Mouse (Mus musculus) ZHBTc4 (cell line): ENCODE results near the gene Adipor2.
A peak's percentile ranks its signal among the peaks of the same experiment; 100 is the strongest.
"Not testable (repeated sequence)": the region's sequence is repeated elsewhere in the genome, so short reads cannot be mapped to it uniquely, and the experiment has no call there.

ENCODE experiments used
- DNase-seq: peaks from one replicate; pipeline ENCODE4 v3.0.0-alpha.2; 2011; ENCODE audit warnings: low read depth, low spot score

The Adipor2 gene

DNA sequence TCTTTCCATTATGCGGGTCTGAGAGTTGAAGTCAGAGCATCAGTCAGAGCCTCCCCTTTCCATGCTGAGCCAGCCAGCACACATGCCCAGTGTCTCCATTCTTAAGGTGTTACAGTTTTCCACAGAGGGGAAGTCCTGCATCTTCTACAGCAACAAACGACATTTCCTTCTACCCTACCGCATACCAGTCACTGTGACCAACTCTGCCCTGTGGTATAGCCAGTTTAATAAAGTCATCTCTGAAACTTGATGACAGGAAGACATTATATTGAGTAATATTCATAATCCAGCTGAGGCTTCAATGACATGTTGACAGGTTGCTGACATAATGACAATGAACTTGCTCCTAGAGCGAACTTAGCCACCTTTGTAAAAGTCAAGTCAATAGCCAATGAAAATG lies 26.8 kb downstream of the Adipor2 start:
- no peak for DNase-seq

DNA sequence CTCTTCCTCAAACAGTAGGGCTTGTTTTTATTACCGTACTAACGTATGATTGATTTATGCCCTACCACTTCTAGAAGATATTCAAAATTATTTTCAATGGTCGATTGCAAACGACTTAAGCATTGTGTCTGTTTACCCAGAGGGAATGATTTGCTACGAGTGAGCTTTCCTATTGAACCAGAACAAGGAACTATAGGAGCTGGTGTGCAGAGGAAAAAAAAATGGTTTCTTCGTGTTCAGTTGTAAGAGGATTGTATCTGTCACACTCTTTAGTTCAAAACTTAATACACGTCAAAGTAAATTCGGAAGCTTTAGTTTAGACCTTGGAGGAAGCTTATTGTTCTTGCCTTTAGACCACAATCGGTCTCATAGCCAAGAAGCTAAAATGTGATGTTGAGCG lies 28.4 kb downstream of the Adipor2 start:
- DNase-seq = no peak

DNA sequence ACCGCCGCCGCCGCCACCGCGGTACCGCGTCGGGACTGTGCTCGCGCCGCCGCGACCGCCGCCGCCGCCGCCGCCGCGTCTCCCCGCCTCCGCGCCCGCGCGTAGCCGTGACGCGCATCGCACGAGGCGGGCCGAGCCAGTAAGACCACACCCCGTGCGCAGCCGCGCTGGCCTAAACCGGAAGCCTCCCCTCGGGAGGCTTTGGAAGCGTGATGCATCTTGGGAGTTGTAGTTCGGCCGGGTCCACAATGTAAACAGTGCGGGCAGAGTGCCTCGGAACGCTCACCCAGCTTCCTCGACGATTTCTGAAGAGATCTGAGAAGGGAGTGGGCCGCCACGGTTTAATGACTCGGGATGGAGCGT lies 28.9 kb downstream of the Adipor2 start:
- DNase-seq = peak; percentile 99

DNA sequence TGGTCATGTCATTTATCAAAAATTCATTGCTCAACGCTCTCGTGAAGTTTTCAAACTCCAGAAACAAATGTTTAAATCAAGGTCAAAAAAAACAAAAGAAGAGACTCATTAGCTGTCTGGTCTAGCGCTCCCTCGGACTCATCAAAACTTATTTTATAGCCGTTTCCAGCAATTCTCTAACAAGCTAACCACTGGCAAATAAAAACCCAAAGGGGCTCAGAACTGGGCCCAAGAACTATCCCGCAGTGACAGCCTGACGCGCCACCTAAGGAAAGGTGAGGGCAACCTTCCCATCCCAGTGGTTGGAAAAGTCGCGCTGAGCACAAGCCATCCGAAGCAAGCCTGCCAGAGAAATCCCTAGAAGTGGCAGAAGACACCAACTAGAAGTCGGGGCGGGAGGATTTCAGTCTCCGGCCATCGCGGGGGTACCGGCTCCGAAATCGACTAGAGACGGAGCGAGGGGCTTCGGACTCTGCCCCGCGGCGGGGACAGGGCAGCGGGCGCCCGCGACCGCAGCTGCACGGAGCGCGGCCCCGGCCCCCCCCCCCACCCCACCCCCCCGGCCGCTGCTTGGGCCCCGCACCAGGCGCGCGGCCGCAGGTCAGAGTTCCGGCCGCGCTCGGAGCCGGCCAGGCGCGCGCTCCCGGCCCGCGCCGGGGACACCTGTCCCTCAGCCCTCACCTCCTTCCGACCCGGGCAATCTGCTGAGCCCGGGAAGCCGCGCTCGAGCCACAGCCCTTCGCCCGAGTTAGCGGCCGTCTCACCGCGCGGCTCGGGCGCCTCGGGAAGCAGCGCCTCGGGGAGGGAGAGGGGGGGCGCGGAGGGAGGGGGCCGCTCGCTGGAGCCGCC lies 29.5 kb downstream of the Adipor2 start:
- peak; percentile 66 for DNase-seq

DNA sequence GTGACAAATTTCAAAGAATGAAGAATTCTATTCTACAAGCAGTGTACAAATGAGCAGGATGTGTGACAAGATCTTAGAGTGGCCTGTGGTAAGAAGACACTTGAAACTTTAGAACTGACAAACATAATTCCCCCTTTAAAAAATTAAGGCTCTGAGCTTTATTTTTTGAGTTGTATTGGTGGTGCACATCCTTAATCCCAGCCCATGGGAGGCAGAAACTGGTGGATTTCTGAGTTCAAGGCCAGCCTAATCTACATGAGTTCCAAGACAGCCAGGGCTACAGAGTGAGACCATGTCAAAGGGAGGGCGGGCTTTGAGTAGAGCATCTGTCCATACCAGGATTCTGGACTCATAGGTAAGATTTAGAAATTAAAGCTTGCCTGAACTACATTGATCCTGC lies 30.7 kb downstream of the Adipor2 start:
- DNase-seq = no peak

DNA sequence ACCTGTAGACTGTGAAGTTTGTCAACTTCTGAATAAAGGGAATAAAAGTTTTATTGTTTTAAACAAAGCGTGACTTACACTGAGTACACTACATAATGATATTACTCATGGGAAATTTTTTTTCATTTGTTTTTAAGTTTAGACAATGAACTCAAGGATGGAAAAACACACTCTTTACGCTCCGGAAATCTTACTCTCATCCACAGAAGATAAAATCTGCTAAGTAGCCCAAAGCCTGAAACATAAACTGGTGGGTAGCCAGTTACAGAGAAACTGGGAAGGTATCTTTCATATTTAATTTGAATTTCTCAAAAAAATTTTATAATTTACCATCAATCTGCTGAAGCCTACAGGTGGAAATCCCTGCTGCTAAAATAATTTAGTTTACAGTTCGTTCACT lies 31.1 kb downstream of the Adipor2 start:
- no peak for DNase-seq

DNA sequence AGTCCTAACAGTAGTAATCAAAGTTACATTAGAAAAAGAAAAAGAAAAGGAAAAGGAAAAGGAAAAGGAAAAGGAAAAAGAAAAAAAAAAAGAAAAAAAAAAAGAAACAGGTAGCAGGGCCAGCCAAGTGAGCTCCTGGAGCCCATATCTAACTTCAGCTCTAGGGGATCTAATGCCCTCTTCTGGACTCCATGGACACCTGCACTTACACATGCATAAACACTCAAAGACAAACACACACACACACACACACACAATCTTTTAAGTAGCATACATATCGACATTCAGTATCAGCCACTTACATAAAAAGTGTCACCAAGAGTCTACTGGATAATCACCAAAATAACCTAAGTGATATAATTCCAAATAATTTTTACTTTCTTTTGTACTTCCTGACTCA lies 31.8 kb downstream of the Adipor2 start:
- no peak for DNase-seq

DNA sequence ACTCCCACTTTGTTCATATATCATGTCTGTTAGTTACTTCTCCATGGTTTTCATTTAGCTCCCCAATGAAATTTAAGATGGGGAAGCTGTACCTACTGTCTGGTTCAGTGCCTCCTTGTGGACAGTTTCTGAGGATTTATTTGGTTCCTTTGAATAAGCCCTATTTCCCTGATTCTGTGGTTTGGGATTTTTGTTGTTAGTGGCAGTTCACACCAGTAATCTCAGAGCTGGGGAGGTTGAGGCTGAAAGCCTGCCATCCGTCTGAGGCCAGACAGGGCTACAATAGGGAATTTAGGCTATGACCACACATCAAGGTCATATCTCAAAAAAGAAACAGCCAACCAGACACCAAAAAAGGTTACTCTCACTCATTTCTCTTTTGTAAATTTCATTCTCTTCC lies 38.9 kb downstream of the Adipor2 start:
- no peak for DNase-seq

DNA sequence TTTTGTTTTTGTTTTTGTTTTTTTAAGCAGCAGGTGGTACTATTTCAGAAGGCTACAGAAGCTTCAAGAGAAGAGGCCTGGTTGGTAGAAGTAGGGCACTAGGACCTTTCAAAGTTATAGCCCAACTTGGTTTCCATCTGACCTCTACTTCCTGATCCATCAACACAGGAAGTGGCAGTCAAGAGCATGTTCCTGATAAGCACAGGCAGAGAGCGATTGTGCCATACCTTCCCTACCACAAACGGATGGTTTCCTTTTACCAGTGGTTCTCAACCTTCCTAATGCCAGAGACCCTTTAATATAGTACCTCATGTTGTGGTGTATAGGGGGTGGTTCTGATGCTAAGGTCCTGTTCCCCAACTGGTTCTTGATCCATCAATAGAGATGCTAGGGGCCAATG lies 39.9 kb downstream of the Adipor2 start:
- DNase-seq = no peak

DNA sequence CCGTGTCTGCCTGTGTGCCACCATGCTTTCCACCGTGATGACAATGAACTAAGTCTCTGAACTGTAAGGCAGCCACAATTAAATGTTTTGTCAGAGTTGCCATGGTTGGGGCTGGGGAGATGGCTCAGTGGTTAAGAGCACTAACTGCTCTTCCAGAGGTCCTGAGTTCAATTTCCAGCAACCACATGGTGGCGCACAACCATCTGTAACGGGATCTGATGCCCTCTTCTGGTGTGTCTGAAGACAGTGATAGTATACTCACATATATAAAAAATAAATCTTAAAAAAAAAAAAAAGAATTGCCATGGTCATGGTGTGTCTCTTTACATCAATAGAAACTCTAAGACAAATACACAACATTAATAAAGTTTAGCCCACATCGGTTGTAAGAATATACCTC lies 42.5 kb downstream of the Adipor2 start:
- no peak for DNase-seq

DNA sequence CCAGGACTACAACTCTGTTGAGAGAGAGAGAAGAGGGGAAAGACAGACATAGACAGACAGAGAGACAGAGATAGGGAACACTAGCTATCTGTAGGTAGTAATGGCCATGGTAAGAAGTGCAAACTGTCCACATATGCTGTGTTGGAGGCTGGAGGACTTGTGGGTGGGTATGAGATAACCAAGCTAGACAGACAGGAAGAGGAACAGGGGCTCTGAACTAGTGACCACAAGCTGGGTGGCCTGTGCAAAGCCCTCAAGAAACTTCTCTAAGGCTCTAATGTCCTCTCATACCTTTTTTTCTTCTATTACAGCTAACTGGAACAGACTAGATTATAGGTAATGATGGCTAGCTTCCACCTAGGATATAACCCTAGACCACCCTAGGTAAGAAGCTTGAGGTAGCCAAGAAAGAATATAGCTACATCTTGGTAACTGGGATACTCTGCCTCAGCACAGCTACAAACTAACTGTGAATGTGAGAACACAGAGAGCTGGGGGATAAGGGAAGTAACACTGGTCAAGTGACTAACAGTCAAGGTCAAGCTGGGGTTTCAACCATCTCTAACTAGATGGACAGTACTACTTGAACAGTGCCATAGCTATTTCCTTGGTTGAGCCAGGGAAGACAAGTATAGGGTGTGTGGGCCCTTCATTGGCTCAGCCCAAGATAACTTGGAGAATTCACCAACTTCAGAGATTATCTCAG lies 44.4 kb downstream of the Adipor2 start:
- no peak for DNase-seq

DNA sequence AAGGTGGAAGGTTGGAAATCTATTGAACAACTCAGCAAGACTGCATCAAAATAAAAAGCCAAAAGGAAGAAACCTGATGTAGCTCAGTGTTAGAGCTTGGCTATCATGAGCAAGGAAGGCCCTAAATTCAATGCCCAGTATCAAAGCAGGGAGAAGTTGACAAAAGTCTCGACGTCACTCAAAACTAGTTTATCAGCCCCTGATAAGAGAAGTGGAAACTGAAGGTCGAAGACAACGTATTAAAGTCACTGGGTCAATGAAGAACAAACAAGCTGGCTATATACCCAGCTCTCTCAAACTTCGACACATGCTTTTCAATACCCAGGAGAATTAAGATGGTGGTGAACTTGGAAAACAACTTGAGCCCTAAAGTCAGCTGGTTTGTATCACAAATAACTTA lies 45.3 kb downstream of the Adipor2 start:
- no peak for DNase-seq

DNA sequence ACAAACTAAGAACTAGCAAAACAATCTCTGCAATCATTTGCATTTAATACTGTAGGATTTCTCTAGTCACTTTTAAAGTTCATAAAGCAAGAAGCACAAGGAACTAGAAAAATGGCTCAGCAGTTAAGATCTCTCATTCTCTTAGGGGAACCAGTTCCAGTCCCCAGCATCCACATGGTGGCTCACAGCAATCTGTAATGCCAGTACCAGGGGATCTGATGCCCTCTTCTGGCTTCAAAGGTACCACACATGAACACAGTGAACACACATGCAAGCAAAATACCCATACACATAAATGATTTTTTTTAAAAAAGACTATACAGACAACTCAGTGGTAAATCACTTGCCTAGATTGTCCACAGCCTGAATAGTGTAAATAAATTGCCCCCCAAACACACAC lies 45.9 kb downstream of the Adipor2 start:
- no peak for DNase-seq

DNA sequence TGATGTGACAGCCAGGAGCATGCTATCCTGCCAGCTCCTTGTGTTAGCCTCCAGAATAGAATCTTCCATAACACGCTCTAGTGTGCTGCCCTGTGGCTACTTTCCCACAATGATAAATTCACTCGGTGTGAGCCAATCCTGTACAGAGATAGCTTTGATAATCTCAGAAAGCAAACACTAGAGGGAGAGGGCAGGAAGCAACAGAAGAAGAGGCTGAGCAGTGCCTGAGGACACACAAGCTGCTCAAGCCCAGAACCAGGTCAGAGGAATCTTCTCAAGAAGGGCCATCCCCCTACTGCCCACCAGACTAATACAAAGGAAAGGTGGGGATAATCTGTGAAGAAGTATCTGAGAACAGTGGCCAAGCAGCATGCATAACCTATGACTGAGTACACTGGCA lies 50.1 kb downstream of the Adipor2 start:
- DNase-seq = no peak

DNA sequence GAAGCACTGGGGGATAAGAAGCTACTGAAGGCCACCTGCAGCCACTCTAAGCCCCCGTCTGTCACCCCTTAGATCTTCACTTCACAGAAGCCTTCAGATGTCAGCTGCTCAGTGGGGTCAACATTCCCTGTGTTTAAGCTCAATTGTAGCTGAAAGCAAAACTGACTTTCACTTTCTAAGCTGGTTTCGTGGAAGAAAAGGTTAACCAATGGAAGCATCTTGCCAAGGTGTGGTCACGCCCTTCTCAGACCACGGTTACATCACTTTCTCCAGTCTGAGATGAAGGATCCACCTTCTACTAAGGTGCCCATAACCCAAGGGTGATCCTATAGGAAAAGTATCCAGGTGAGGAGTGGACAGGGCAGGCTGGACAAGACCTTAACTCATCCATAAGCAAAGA lies 50.7 kb downstream of the Adipor2 start:
- DNase-seq = not testable (repeated sequence)

DNA sequence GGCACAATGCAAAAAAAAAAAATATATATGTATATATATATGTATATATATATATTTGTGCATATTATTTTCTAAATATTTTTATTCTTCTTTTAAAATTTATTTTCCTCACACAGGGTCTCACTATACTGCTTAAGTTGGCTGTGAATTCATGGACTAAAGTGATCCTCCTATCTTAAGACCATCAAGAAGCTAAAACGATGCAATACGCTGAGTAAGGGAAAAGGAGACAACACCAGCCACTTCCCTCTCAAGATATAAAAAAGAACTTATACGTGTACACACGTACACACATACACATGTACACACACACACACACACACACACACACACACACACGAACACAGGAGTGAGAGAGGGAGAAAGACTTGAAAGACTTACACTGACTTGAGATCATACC lies 53.9 kb downstream of the Adipor2 start:
- DNase-seq = no peak

DNA sequence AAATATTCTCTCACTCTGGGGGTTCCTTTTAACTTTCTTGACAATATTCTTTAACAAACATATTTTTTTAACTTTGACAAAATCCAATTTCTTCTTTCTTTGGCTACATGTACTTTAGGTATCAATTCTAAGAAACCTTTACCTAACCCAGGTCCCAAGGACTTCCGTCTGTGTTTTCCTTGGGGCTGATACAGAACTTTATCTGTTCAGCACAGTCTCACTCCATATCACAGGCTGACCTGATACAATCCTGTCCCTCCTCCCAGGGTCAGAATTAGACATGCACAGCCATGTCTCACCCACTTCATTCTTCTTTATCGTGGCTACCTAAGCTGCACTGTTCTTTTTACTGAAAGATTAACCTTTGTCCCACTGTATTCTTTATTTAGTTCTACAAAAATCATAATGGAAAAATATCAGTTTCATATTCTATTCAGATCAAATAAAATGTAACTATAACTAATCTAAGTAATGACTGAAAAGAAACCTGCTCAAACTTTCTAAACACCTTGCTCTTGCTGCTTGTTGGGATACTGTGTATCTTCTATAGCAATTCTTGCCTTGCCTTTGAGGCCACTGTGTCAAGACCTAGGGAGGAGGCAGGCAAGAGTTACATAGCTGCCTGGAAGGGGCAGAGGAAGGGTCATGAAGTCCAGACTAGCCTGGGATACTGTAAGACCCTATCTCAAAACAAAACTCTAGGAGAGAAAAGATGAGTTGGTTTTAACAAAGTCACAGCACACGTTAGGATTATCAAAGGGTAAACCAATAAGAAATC lies 56.4 kb downstream of the Adipor2 start:
- DNase-seq = no peak

DNA sequence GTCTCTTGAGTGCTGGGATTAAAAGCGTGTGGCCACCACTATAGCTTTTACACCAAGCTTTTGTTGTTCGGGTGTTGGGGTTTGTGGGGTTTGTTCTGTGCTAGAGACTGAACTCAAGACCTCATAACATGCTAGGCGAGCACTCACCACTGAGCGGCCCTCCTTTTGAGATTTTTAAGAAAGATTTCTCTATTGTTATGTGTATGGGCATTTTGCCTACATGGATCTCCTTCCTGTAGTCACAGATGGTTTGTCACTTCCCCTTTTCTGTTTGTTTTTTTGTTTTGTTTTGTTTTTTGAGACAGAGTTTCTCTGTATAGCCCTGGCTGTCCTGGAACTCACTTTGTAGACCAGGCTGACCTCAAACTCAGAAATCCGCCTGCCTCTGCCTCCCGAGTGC lies 57.3 kb downstream of the Adipor2 start:
- DNase-seq = not testable (repeated sequence)

DNA sequence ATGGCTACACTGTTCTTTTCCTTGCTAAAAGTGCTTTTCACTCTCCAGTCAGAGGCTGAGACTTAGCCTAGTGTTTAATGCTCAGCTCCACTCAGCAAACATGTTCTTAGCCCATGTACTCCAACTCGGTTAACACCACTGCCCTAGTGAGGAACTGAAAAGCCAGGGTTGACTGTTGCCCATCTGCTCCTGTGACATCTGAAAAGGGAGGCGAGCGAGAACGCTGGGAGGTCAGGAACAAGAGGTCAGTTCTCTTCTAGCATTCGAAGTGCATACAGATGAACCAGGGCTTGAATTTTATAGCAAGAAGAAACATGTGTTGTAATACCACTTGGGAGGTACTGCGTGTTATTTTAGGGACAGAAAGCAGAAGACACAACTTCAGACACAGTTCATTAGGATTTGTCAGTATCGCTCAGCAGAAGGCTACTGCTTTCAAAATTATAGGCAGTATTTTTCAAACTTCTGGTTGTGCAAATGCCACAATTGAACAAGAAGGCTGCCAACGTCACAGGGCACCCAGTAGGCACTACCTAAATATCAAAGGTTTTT lies 59.4 kb downstream of the Adipor2 start:
- DNase-seq = no peak

DNA sequence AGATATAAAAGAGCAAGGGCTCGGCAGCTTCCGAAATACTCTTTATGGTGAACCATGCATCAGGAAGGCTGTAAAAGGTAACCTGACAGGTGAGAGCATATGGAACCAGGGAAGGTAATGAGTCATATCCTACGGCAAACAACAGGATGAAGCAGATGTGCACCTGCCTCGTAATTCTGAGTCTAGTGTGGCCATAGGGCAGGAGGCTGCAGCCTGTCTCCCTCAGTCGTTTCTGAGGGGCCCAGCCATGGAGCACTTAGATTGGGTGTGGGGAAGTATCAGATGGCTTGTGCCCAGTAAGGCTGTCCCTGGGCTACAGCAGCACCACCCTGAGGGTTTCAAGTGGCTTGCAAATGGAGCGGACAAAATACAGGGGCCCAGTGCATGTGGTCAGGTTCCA lies 65.0 kb downstream of the Adipor2 start:
- DNase-seq = no peak

DNA sequence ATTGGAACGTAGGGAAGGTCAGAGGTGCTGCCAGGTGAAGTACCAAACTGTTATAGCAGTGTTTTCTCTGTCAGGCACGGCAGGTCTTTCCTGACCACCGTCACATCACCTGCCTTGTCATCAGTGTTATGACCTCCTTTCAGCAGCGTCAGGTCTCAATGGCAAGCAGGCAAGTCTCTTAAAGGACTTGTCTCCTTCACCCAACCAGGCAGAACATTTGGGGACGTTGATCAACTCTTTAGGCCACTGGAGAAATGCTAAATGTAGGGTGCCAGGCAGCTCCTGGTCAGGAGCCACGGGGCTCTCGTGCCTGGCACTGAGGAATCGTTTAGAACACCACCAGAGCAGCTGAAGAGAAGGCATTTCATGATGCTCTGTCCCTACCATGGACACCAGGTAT lies 65.8 kb downstream of the Adipor2 start:
- DNase-seq = no peak

DNA sequence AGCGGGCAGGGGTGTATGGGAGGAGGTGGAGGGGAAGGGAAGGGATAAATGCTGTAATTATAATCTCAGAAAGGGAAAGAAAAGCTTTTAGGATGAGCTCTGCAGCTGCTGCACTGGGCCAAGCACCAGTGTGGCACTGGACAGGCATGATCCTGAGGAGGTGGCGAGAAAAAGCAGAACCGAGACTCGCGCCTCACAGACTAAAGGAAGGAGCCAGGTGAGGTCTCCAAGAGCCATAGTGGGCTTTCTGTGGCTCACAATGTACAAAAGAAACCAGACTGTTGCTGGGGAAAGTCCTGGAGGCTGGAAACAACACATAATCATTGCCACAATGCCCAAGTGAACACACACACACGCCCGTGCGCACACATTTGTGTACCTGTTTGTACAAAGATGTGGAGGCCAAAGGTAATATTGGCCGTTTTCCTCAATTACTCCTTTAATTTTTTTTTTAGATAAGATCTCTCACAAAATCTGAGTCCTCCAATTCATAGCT lies 66.8 kb downstream of the Adipor2 start:
- no peak for DNase-seq
